Mouse (Mus musculus) heart, postnatal 4 days (tissue): ENCODE measurements around the gene Tcf3. TPM values are rescaled to one million over a fixed set of nuclear protein-coding genes. Genes with fewer than 3 reads are reported as not detected.

Source experiments
- DNase-seq: peaks from one replicate; pipeline ENCODE4 v3.0.0; 2021
- total RNA-seq, 2 experiments: library from RNA; stranded (reverse); gene quantifications; 2 replicates each; pipeline ENCODE4 v1.2.3; 2021

The Tcf3 gene
- total RNA-seq, 2 experiments from 2014 or later, result 58.6 to 60.1 TPM

DNA sequence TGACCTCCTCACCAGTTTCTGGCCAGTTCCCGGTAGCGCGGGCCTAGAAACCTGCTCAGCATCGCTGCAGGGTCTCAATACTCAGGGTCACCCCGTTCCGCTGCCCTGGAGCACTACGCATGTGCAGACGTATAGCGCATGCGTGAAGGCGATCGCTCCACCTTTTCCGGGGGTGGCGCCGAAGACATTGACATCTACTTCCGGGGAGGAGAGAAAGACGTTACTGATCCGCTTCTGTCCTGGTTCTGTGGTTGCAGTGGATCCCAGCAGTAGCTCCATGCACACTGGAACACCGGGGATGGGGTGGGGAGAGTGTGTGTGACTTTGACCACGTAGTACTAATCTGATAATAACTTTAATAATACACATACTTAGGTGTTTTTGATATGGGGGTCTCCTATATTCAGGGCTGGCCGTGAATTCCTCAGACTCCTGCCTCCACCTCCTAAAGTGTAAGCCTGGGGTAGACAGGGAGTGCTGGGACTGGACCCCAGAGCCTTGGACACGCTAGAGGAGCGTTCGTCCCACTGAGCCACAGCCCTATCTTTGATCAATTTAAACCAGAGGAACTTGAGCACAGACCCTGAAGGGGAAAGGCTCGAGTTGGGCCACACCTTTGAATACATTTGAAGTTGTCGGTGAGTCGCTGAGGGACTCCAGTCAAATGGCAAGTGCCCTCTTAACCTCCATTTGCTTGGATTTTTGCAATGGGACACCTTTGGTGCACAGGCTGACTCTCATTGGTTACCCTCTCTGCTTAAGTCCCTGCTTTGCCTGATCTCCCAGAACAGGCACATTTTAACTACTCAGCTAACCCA, 26.6 kb downstream of the Tcf3 start, which contains the start of gene Uqcr11:
Uqcr11 (minus strand) TSS at position 147 of the 818 bp plus-strand sequence.
- DNase-seq, result peak; percentile 94

DNA sequence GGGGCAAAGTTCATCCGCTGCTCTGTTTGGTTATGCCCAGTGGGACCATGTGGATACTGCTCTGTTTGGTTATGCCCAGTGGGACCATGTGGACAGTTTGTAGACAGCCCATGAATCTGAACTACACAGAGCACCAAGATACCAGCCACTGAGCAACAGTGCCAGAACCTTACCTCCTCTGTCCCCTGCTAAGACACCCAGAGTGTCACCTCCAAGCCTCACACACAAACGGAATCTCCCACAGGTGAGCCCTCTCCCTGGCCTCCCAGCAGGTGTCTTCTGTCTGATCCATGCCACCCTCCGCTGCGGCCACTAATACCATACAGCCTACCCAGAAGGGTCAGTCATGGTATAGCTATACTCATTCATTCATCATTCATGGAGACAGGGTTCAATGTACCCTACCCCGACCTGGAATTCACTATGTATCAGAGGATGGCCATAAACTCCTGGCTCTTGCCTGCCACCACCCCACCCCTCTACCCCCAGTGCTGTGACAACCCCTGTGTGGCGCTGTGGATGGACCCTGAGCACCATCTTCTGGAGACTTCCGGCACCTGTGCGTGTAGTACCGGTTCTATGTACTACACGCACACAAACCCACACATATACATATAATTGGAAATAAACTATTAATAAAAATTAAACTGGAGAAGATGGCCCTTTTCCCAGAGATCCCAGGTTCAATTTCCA, 27.8 kb downstream of the Tcf3 start:
- DNase-seq, result no peak

DNA sequence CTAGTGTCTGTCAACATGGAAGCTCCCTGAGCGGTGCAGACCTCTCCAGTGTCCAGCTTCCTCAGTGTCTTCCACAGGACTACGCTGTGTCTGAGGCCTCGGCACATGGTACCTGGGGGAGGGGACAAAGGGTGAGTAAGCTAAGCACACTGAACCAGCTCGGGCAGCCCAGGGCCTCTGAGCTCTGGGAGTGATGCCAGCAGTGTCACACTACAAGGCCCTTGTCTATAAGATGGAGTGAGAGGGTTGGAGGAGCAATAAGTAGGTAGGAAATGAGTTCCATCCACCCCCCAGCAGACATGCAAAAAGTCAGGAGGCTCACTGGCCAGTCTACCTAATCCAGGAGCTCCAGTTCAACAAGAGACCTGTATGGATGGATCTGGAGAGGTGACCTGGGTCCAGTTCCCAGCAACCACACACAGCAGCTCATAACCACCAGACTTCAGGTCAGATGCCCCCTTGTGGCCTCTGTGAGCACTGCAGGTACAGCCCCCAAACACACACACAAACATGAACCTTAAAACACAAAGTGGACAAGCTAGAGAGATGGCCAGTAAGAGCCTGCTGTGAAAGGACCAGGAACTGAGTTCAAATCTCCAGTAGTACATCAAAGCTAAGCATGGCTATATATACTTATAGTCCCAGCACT, 30.3 kb downstream of the Tcf3 start:
- no peak for DNase-seq

GRCm38 (mm10) chr10:80400704-80401161, 32.7 kb downstream of the Tcf3 start:
- no peak for DNase-seq

GRCm38 (mm10) chr10:80399973-80400703, 33.3 kb downstream of the Tcf3 start:
- DNase-seq, result no peak

- DNase-seq, result peak; percentile 99
Observed at GRCm38 (mm10) chr10:80399191-80399972, 34.1 kb downstream of the Tcf3 start, which contains the start of gene Mbd3. TSS of gene Mbd3 (minus strand) at chr10:80399550.

DNA sequence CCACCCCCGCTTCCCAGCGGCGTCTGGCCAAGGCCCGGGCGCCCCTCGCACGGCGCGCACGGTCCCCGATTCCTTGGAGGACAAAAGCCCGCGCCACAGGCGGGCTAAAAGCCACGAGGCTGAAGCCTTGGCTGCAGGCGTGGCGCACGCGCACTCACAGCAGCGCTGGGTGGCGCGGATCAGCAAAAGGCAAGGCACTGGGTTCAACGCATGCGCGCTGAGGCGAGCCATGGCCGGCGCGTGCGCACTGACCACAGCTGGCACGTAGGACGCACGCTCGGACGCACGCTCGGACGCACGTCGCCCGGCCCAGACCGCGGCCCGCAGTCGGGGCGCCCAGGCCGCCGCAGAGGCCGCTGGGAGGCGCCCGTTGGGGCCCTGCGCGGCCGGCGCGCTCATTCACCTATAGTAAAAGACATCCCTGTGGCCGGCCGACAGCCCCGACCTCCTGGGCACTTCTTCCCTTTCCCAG, 34.7 kb downstream of the Tcf3 start:
- DNase-seq, result peak; percentile 99

DNA sequence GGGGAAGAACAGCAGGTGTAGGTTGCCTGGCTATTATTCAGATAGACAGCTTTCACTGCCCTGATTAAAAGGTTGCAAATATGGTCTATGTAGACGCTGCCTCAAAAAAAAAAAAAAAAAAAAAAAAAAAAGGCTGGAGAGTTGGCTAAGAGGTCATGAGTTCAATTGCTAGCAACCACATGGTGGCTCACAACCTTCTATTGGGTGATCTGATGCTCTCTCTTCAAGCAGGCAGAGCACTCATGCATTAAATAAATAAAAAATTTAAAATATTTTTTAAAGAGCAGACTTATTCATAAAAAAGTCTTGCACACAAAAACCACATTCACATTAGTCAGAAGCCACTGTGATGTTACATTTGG, 35.3 kb downstream of the Tcf3 start:
- DNase-seq, result no peak

DNA sequence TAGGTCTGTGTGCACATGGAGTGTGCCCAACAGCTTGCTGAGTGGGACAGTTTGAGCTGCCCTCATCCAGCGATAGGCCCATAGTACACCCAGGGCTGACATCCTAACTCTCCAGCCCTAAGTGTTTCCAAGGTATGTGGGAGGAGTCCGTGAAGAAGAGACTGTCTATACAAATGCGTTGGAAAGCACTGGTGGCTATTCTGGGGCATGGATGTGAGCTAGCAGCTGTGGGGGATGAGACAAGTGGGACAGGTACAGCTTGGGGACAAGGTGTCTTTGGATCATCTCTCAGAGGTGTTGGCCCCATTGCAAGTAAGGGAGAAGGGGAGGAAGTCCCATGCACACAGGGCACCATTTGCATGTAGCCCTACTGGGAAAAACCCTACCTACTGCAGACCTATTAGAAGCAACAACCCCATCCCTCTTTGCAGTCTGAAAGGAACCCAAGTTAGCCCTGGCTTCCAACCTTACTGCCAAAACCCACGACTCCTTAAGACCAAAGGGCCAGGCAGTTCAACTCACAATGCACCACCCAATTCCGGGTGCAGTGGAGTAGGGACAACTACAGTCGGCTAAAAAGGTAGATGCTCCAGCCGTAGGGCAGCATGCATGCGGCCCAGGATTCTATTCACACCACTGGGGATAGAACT, 35.8 kb downstream of the Tcf3 start:
- no peak for DNase-seq

GRCm38 (mm10) chr10:80396822-80397523, 36.5 kb downstream of the Tcf3 start:
- no peak for DNase-seq

- no peak for DNase-seq
Observed at GRCm38 (mm10) chr10:80395025-80395627, 38.3 kb downstream of the Tcf3 start.

DNA sequence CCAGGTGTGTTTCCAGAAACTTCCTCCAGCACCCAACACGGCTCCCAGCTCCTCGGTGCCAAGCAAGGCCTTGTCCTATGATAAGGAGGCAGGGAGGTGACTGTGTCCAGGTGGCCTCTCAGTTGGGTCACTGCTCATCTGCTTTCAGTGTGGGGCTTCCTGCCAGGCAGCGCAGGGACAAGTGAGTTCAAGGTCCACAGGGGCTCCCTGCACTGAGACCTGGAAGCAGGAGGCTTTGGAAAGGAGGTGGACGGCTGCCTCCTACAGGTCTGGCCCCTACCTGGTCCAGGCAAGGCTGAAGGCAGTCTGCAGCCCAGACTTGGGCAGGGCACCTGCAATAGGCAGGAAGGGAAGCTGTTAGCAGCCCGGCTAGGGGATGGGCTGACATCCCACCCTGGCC, 40.8 kb downstream of the Tcf3 start:
- no peak for DNase-seq

DNA sequence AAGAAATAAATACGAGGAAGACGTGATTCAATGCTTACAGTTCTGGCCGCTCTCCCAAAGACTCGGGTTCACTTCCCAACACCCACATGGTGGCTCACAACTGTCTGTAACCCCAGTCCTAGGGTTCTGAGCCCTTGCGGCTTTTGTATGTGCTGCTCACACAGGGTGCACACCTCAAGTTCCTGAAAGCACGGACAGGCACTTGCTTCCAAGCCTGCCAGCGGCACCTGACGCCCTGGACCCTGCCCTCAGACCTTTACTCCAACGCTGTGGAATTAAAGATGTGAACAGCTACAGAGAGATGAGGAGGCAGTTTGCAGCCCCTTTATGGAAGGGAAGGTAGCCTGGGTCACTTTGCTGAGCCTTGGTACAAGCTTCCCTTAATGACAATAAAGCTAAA, 42.8 kb downstream of the Tcf3 start:
- DNase-seq, result no peak

DNA sequence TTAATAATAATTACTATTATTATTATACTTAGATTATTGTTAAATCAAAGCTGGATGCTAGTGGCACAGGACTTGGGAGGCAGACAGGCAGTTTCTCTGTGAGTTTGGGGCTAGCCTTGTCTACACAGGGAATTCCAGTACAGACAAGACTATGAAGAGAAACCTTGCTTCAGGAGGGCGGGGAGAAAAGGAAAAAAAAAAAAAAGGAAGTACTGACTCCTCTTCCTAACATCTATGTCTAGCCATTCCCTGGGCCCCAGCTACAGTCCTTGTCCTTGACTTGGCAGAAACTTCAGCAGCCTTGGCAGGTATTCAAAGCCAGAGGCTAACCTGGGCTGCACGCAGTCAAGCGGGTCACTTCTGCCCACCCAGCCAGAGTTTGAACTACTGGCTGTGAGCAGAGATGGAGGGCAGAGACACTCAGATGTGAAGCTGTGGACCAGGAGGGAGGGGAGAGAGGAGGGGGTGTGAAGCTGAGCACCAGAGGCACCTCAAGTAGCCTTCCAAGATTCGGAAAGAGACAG, 44.2 kb downstream of the Tcf3 start:
- no peak for DNase-seq

GRCm38 (mm10) chr10:80388731-80389130, 44.7 kb downstream of the Tcf3 start:
- no peak for DNase-seq

- DNase-seq, result peak; percentile 94
Observed at GRCm38 (mm10) chr10:80387522-80387959, 45.9 kb downstream of the Tcf3 start, which contains the start of gene Mex3d. TSS of gene Mex3d (minus strand) at chr10:80387659.

- DNase-seq, result peak; percentile 50
Observed at GRCm38 (mm10) chr10:80386735-80387471, 46.5 kb downstream of the Tcf3 start.
